Mouse (Mus musculus): ENCODE data around the gene Ap2b1. TPM values are rescaled to one million over a fixed set of nuclear protein-coding genes. Genes with fewer than 3 reads are reported as not detected.

The Ap2b1 gene
- total RNA-seq, 2 experiments from 2014 or later = 61.2 to 74.2 TPM

Other genes starting within 250 kb of the Ap2b1 start
- gene Slfn2, start 233.9 kb upstream of the Ap2b1 start, total RNA-seq (2014; fragmentation: Nextera tagmentation) = 0.66 and 3.7 TPM in 2 replicates
- 1.4 and 8.3 TPM in 2 replicates for gene Slfn2, start 233.9 kb upstream of the Ap2b1 start, total RNA-seq (2017)
- 0.64 TPM in 1 of 2 replicates, not detected in the other for gene Slfn1, start 182.2 kb upstream of the Ap2b1 start, total RNA-seq (2014; fragmentation: Nextera tagmentation)
- 0.23 and 2.5 TPM in 2 replicates for gene Slfn1, start 182.2 kb upstream of the Ap2b1 start, total RNA-seq (2017)
- 2.2 TPM in 1 of 2 replicates, not detected in the other for gene Slfn4, start 123.8 kb upstream of the Ap2b1 start, total RNA-seq (2014; fragmentation: Nextera tagmentation)
- gene Slfn4, start 123.8 kb upstream of the Ap2b1 start, total RNA-seq (2017) = 0.19 and 0.28 TPM in 2 replicates
- gene Slfn3, start 107.7 kb upstream of the Ap2b1 start, total RNA-seq (2014; fragmentation: Nextera tagmentation) = 15.3 and 24.2 TPM in 2 replicates
- 33.5 and 38.0 TPM in 2 replicates for gene Slfn3, start 107.7 kb upstream of the Ap2b1 start, total RNA-seq (2017)
- not detected in 2 replicates for gene Slfn14, start 12.3 kb upstream of the Ap2b1 start, total RNA-seq (2014; fragmentation: Nextera tagmentation)
- 0.28 TPM in 1 of 2 replicates, not detected in the other for gene Slfn14, start 12.3 kb upstream of the Ap2b1 start, total RNA-seq (2017)
- gene Pex12, start 3.6 kb downstream of the Ap2b1 start, total RNA-seq (2014; fragmentation: Nextera tagmentation) = 7.6 and 10.1 TPM in 2 replicates
- 9.5 and 9.6 TPM in 2 replicates for gene Pex12, start 3.6 kb downstream of the Ap2b1 start, total RNA-seq (2017)
- gene Rasl10b, start 110.1 kb downstream of the Ap2b1 start, total RNA-seq (2014; fragmentation: Nextera tagmentation) = not detected in 2 replicates
- 0.19 TPM in 1 of 2 replicates, not detected in the other for gene Rasl10b, start 110.1 kb downstream of the Ap2b1 start, total RNA-seq (2017)
- not detected in 2 replicates for gene Gas2l2, start 130.4 kb downstream of the Ap2b1 start, total RNA-seq (2014; fragmentation: Nextera tagmentation)
- not detected in 2 replicates for gene Gas2l2, start 130.4 kb downstream of the Ap2b1 start, total RNA-seq (2017)
- gene 1700020L24Rik, start 138.7 kb downstream of the Ap2b1 start, total RNA-seq (2014; fragmentation: Nextera tagmentation) = 2.6 TPM in 1 of 2 replicates, not detected in the other
- not detected in 2 replicates for gene 1700020L24Rik, start 138.7 kb downstream of the Ap2b1 start, total RNA-seq (2017)
- 0.37 TPM in 1 of 2 replicates, not detected in the other for gene Mmp28, start 164.0 kb downstream of the Ap2b1 start, total RNA-seq (2014; fragmentation: Nextera tagmentation)
- gene Mmp28, start 164.0 kb downstream of the Ap2b1 start, total RNA-seq (2017) = 0.19 and 0.42 TPM in 2 replicates
- 60.9 and 72.5 TPM in 2 replicates for gene Taf15, start 174.1 kb downstream of the Ap2b1 start, total RNA-seq (2014; fragmentation: Nextera tagmentation)
- 24.0 and 32.8 TPM in 2 replicates for gene Taf15, start 174.1 kb downstream of the Ap2b1 start, total RNA-seq (2017)
- gene Heatr9, start 223.2 kb downstream of the Ap2b1 start, total RNA-seq (2014; fragmentation: Nextera tagmentation) = not detected in 2 replicates
- gene Heatr9, start 223.2 kb downstream of the Ap2b1 start, total RNA-seq (2017) = not detected in 2 replicates
- 8.9 and 46.6 TPM in 2 replicates for gene Ccl5, start 231.5 kb downstream of the Ap2b1 start, total RNA-seq (2014; fragmentation: Nextera tagmentation)
- 5.6 and 32.4 TPM in 2 replicates for gene Ccl5, start 231.5 kb downstream of the Ap2b1 start, total RNA-seq (2017)

Measured in megakaryocyte-erythroid progenitor cell, adult 5-6 weeks (primary cell).